Mouse (Mus musculus) forebrain, embryonic 13.5 days (tissue): Measurements from ENCODE around the gene Tead3. TPM values are rescaled to one million over a fixed set of nuclear protein-coding genes. Genes with fewer than 3 reads are reported as not detected.
"Not testable (repeated sequence)": the region's sequence is repeated elsewhere in the genome, so short reads cannot be mapped to it uniquely, and the experiment has no call there.

Experiments
- ATAC-seq: fragments of 200-750 bp; cut with Nextera tagmentation; 2 replicates; pipeline ENCODE4 v1.8.0; 2017
- H3K27ac ChIP-seq: fragments of 300-500 bp; sonication (generic); 2 replicates; pipeline ENCODE4 v1.5.1; 2015; ENCODE audit warnings: inconsistent platforms, mild to moderate bottlenecking, moderate library complexity
- H3K27me3 ChIP-seq: fragments of 300-500 bp; sonication (generic); 2 replicates; pipeline ENCODE4 v1.6.1; 2015; ENCODE audit warnings: mild to moderate bottlenecking, inconsistent platforms
- H3K36me3 ChIP-seq: fragments of 300-500 bp; sonication (generic); 2 replicates; pipeline ENCODE4 v1.6.1; 2015; ENCODE audit warnings: mild to moderate bottlenecking, inconsistent platforms; ENCODE audit not compliant: poor library complexity, severe bottlenecking
- H3K4me1 ChIP-seq: fragments of 300-500 bp; sonication (generic); 2 replicates; pipeline ENCODE4 v1.6.1; 2015; ENCODE audit warnings: inconsistent platforms
- H3K4me2 ChIP-seq: fragments of 300-500 bp; sonication (generic); 2 replicates; pipeline ENCODE4 v1.6.1; 2015; ENCODE audit warnings: inconsistent platforms, mild to moderate bottlenecking, moderate library complexity
- H3K4me3 ChIP-seq: fragments of 300-500 bp; sonication (generic); 2 replicates; pipeline ENCODE4 v1.5.1; 2015; ENCODE audit warnings: mild to moderate bottlenecking, inconsistent platforms
- H3K9ac ChIP-seq: fragments of 300-500 bp; sonication (generic); 2 replicates; pipeline ENCODE4 v1.6.1; 2015; ENCODE audit warnings: mild to moderate bottlenecking, inconsistent platforms
- H3K9me3 ChIP-seq: fragments of 300-500 bp; sonication (generic); replicated peaks from 2 replicates; pipeline ENCODE4 v1.6.1; 2016; ENCODE audit warnings: inconsistent platforms
- WGBS: fragments of 180-500 bp; shearing (Covaris S2); methylation state at CpG from one replicate; pipeline ENCODE4 v1.1.7; 2015; 5-methylcytosine and 5-hydroxymethylcytosine counted together
- polyA plus RNA-seq: library from polyadenylated mRNA; unstranded; fragments of >200 nt; fragmentation: Nextera tagmentation; extraction: Ambion mirVana; gene quantifications from 2 replicates; pipeline ENCODE4 v1.2.1, GENCODE M21; 2015

The Tead3 gene
- polyA plus RNA-seq, 1 experiment from 2014 or later = 2.4 TPM

GRCm38 (mm10) chr17:28337547-28337946 is 13.1 kb downstream of the Tead3 start:
- peaks cover 34% of the 10 kb centered on the region for H3K36me3 ChIP-seq
- no peak for ATAC-seq
- no peak overlapping the region for H3K4me3 ChIP-seq
- peaks cover 24% of the 10 kb centered on the region for H3K4me1 ChIP-seq
- H3K27ac ChIP-seq = no peak overlapping the region
- H3K9ac ChIP-seq = no peak overlapping the region
- H3K27me3 ChIP-seq = no peaks in the 10 kb centered on the region
- H3K4me2 ChIP-seq = no peak overlapping the region
- no peaks in the 10 kb centered on the region for H3K9me3 ChIP-seq
- WGBS = 91% methylated on average over 7 of the region's 7 CpGs

DNA sequence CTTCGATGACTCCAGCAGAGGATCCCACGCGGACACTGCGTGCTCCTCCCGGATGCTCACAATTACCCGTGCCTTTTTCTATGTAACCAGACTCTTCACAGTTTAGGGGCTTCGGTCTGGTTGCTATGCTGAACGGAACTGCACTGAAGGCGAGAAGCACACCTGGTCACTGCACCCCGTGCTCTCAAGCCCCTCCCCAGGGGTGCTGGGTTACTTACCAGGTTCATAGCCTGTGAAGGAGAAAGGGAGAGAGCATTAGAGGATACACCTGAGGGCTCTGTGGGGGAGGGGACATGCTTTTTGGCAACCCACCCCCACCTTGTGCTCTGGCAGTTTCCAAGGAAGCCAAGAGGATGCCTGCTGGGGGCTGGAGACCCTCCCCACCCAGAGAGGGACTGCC is 15.3 kb downstream of the Tead3 start:
- H3K27ac ChIP-seq = no peak overlapping the region
- no peaks in the 10 kb centered on the region for H3K9me3 ChIP-seq
- 80% methylated on average over 10 of the region's 10 CpGs for WGBS
- ATAC-seq = no peak
- H3K4me3 ChIP-seq = no peak overlapping the region
- no peak overlapping the region for H3K4me2 ChIP-seq
- H3K4me1 ChIP-seq = peaks cover 17% of the 10 kb centered on the region
- no peak overlapping the region for H3K9ac ChIP-seq
- H3K36me3 ChIP-seq = peaks cover 53% of the 10 kb centered on the region
- no peaks in the 10 kb centered on the region for H3K27me3 ChIP-seq

GRCm38 (mm10) chr17:28332915-28333546 is 17.6 kb downstream of the Tead3 start:
- Histone ChIP-seq H3K9ac (no peak overlapping the region), H3K4me1 (peaks cover 32% of the 10 kb centered on the region), H3K27ac (no peak overlapping the region), H3K36me3 (peaks cover 53% of the 10 kb centered on the region), H3K4me3 (no peak overlapping the region), H3K9me3 (no peaks in the 10 kb centered on the region), H3K27me3 (no peaks in the 10 kb centered on the region), H3K4me2 (no peak overlapping the region)
- ATAC-seq = no peak
- 63% methylated on average over 30 of the region's 31 CpGs for WGBS

DNA sequence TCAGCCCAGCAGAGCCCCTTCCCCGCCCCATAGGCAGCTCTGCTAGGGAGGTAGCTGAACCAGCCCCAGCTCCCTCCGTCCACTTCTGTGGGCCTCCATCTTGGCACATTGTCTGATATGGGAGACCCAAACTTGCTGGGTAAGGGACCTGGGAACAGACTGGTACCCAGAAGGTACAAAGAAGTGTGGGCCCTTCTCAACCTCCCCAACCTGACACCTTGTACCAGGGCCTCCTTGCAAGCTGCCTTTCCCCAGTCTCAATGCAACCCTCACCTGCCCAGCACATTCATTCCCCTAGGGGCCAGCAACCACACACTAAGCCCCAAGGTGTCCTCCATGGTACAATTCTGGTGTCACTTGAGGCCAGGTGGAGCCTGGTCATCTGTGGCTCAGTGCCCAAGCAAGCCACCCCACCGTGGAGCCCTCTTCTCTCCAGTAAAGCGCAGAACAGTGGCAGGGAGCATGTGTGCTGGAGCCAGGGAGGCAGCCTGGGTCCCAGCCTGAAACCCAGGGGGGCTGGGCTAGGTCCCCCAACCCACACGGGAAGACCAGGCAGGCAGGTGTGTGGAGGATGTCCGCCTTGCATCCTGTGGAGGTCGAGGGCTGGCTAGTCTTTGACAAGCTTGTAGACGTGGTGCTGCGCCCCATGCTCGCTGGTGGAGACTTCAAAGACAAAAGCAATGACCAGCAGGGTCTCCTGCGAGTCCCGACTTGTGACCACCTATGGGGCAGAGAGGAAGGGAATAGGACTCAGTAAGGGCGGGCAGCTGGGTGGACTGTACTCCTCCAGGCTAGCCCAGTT is 18.3 kb downstream of the Tead3 start:
- Histone ChIP-seq H3K36me3 (peaks cover 46% of the 10 kb centered on the region), H3K9ac (no peak overlapping the region), H3K4me1 (peaks cover 39% of the 10 kb centered on the region), H3K4me3 (no peak overlapping the region), H3K4me2 (no peak overlapping the region), H3K27me3 (no peaks in the 10 kb centered on the region), H3K27ac (no peak overlapping the region), H3K9me3 (no peaks in the 10 kb centered on the region)
- WGBS = 46% methylated on average over 13 of the region's 13 CpGs
- ATAC-seq = no peak

DNA sequence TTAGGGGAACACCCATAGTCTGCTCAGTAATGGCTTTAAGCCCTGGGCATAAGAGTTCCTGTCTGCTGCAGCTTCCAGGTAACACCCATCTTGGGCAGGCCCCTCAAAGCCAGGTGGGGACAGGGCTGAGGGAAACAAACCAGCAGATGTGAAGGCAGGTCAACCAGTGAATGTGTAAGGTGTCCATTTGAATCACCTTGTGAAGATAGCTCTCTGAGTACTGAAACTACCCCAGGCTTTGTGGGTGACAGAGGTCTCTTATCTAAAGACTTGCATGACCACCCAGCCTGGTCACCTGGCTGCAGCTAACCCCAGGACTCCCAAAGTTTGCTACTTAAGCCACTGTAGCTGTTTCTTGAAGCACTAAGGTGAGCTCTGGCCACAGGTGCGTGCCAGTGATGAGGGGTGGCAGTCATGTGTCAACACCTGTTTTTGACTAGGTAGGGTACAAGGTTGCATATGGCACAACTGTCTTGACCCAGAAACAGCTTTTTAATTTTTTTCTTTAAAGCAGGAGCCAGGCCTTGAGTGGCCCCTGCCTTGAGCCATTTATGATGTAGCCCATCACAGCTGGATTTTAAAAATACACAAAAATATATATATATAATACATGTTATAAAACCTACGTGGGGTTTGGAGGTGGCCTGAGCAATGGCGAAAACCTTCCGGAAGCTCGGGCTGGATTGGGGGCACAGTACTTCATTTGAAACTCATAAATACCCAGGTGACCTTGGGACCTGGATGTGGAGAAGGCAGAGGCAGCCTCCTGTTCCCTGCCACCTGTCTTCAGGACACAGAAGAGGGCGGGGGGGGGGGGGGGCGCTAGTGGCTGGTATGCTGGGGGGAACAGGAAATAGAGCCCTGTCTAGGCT is 19.1 kb downstream of the Tead3 start:
- H3K4me3 ChIP-seq = no peak overlapping the region
- peaks cover 39% of the 10 kb centered on the region for H3K4me1 ChIP-seq
- H3K9ac ChIP-seq = no peak overlapping the region
- H3K9me3 ChIP-seq = no peaks in the 10 kb centered on the region
- no peak overlapping the region for H3K27ac ChIP-seq
- 0 out of 2 replicates have a peak overlapping the region, but pooled peaks have one; percentile 13 for H3K4me2 ChIP-seq
- peaks cover 46% of the 10 kb centered on the region for H3K36me3 ChIP-seq
- H3K27me3 ChIP-seq = no peaks in the 10 kb centered on the region
- 40% methylated on average over 6 of the region's 7 CpGs for WGBS
- no peak for ATAC-seq

DNA sequence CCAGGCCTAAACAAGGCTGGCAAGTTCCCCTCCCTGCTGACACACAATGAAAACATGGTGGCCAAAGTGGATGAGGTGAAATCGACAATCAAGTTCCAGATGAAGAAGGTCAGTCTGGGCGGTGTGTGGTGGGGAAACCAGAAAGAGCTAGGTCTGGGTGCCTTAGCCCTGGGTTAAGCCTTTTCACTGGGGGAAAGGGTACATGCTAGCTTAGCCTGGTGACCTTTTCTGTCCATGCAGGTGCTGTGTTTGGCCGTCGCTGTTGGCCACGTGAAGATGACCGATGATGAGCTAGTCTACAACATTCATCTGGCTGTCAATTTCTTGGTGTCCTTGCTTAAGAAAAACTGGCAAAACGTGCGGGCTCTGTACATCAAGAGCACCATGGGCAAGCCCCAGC is 20.0 kb downstream of the Tead3 start:
- H3K4me2 ChIP-seq = peak overlapping the region; percentile 98; the same call in 1 of the 2 replicates
- peaks cover 45% of the 10 kb centered on the region for H3K36me3 ChIP-seq
- not testable (repeated sequence) for H3K4me3 ChIP-seq, H3K9ac ChIP-seq, H3K27me3 ChIP-seq, ATAC-seq, H3K27ac ChIP-seq, H3K9me3 ChIP-seq
- H3K4me1 ChIP-seq = peaks cover 39% of the 10 kb centered on the region
- 63% methylated on average over 8 of the region's 8 CpGs for WGBS

- Histone ChIP-seq H3K9me3 (no peaks in the 10 kb centered on the region), H3K9ac (peak overlapping the region; percentile 99), H3K4me3 (peak overlapping the region; percentile 86), H3K4me1 (peaks cover 39% of the 10 kb centered on the region), H3K36me3 (peaks cover 45% of the 10 kb centered on the region), H3K4me2 (peak overlapping the region; percentile 98), H3K27me3 (no peaks in the 10 kb centered on the region), H3K27ac (no peak overlapping the region)
- no peak for ATAC-seq
- 65% methylated on average over 2 of the region's 2 CpGs for WGBS
These were observed 20.4 kb downstream of the Tead3 start for GRCm38 (mm10) chr17:28330232-28330546.

- H3K9me3 ChIP-seq = no peaks in the 10 kb centered on the region
- WGBS = under 1% methylated on average over 4 of the region's 4 CpGs
- H3K4me1 ChIP-seq = peaks cover 39% of the 10 kb centered on the region
- H3K27me3 ChIP-seq = no peaks in the 10 kb centered on the region
- no peak for ATAC-seq
- peaks cover 47% of the 10 kb centered on the region for H3K36me3 ChIP-seq
- peak overlapping the region; percentile 99 for H3K9ac ChIP-seq
- peak overlapping the region; percentile 98 for H3K4me2 ChIP-seq
- 0 out of 2 replicates have a peak overlapping the region, but pooled peaks have one; percentile 95 for H3K27ac ChIP-seq
- peak overlapping the region; percentile 86 for H3K4me3 ChIP-seq
These were observed 20.9 kb downstream of the Tead3 start for GRCm38 (mm10) chr17:28329503-28330231.

DNA sequence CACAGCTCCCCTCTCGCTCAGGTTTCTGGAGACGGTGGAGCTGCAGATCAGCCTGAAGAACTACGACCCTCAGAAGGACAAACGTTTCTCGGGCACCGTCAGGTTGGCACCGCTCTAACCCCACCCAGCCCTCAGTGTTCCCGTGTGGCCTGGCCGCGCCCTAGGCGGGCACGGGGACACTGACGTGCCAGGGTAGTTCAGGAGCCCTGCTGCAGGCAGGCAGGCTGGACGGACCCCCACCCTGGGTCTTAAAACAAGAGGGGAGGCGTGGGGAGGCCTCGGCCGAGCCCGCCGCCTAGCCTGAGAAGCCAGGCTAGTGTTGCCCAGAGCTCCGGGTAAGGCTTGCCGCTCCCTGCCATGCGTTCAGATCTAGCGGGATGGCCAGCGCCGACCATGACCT is 21.7 kb downstream of the Tead3 start:
- Histone ChIP-seq H3K27me3 (no peaks in the 10 kb centered on the region), H3K9ac (peak overlapping the region; percentile 99), H3K4me3 (peak overlapping the region; percentile 86), H3K4me2 (peak overlapping the region; percentile 98), H3K27ac (peak overlapping the region; percentile 95), H3K9me3 (no peaks in the 10 kb centered on the region), H3K4me1 (peaks cover 39% of the 10 kb centered on the region), H3K36me3 (peaks cover 54% of the 10 kb centered on the region)
- peak; percentile 14; the same call in 1 of the 2 replicates for ATAC-seq
- WGBS = under 1% methylated on average over 25 of the region's 25 CpGs

- Histone ChIP-seq H3K4me1 (peaks cover 34% of the 10 kb centered on the region), H3K9ac (peak within 1 kb of the TSS; percentile 99), H3K27me3 (no peaks in the 10 kb centered on the region), H3K27ac (peak within 1 kb of the TSS; percentile 95), H3K9me3 (no peaks in the 10 kb centered on the region), H3K36me3 (peaks cover 56% of the 10 kb centered on the region), H3K4me3 (peak within 1 kb of the TSS; percentile 86), H3K4me2 (peak within 1 kb of the TSS; percentile 98)
- under 1% methylated on average over 66 of the region's 67 CpGs for WGBS
- peak; percentile 91 for ATAC-seq
These were observed 22.2 kb downstream of the Tead3 start, which contains the start of gene Rpl10a for GRCm38 (mm10) chr17:28328366-28328928. Gene Rpl10a (plus strand): TSS chr17:28328471.

GRCm38 (mm10) chr17:28327673-28328325 is 22.8 kb downstream of the Tead3 start:
- WGBS = 11% methylated on average over 22 of the region's 22 CpGs
- Histone ChIP-seq H3K27me3 (no peaks in the 10 kb centered on the region), H3K9me3 (no peaks in the 10 kb centered on the region), H3K4me3 (peak overlapping the region; percentile 86), H3K9ac (peak overlapping the region; percentile 99), H3K4me2 (peak overlapping the region; percentile 98), H3K4me1 (peaks cover 29% of the 10 kb centered on the region), H3K36me3 (peaks cover 52% of the 10 kb centered on the region), H3K27ac (peak overlapping the region; percentile 95)
- ATAC-seq = peak; percentile 50
